Mouse (Mus musculus): Measurements from ENCODE around the gene Spata33.

- TF ChIP-seq CTCF (IDR thresholded peaks at IDR 0.05) (no peak), EP300 (IDR thresholded peaks at IDR 0.05) (no peak)
These were observed 21.1 kb downstream of the Spata33 start for GRCm38 (mm10) chr8:123233760-123234159.
